Mouse (Mus musculus) liver, adult 2 months (tissue): ENCODE results near the gene Kcna10.

Experiments
- CTCF ChIP-seq: fragments of 200-500 bp; IDR thresholded peaks from 2 replicates; pipeline ENCODE4 v1.5.1; 2011; ENCODE audit warnings: low read depth, low read length, control low read depth
- POLR2A ChIP-seq: fragments of 200-500 bp; IDR thresholded peaks from 2 replicates; pipeline ENCODE4 v1.6.1; 2011; ENCODE audit warnings: low read length, control low read depth; ENCODE audit not compliant: insufficient read depth; ENCODE audit errors: extremely low read depth

- TF ChIP-seq CTCF (no peak), POLR2A (no peak)
Observed at GRCm38 (mm10) chr3:107229221-107229620, 46.4 kb downstream of the Kcna10 start.
